Mouse (Mus musculus): Measurements from ENCODE around the gene Rgr. TPM values are rescaled to one million over a fixed set of nuclear protein-coding genes. Genes with fewer than 3 reads are reported as not detected.

The Rgr gene
- not detected for polyA plus RNA-seq (2017; shearing (Covaris generic))

GRCm38 (mm10) chr14:37048914-37049410 is at the start of gene Rgr:
Rgr (minus strand) TSS chr14:37048964.

GRCm38 (mm10) chr14:37097956-37098530 is 49.3 kb upstream of the Rgr start, which contains the start of gene Cdhr1:
Cdhr1 (minus strand) TSS chr14:37098347.

GRCm38 (mm10) chr14:37067629-37068028 is 18.9 kb upstream of the Rgr start, which contains the start of gene Lrit2:
Lrit2 (plus strand) TSS chr14:37067929.

Other genes starting within 250 kb of the Rgr start
- 24.3 TPM for gene Ccser2, start 80.2 kb downstream of the Rgr start, polyA plus RNA-seq (2017; shearing (Covaris generic))
- not detected for gene Lrit1, start 5.9 kb upstream of the Rgr start, polyA plus RNA-seq (2017; shearing (Covaris generic))
- gene Lrit2, start 19.0 kb upstream of the Rgr start, polyA plus RNA-seq (2017; shearing (Covaris generic)), result not detected
- not detected for gene Cdhr1, start 49.4 kb upstream of the Rgr start, polyA plus RNA-seq (2017; shearing (Covaris generic))
- gene 2610528A11Rik, start 65.1 kb upstream of the Rgr start, polyA plus RNA-seq (2017; shearing (Covaris generic)), result not detected
- gene Ghitm, start 86.3 kb upstream of the Rgr start, polyA plus RNA-seq (2017; shearing (Covaris generic)), result 283 TPM

Measured in CD4-positive, CD25-positive, alpha-beta regulatory T cell, adult 9 weeks (primary cell).